Comparison of ENCODE assay signal across 8 mouse cellular contexts in the genomic region with DNA sequence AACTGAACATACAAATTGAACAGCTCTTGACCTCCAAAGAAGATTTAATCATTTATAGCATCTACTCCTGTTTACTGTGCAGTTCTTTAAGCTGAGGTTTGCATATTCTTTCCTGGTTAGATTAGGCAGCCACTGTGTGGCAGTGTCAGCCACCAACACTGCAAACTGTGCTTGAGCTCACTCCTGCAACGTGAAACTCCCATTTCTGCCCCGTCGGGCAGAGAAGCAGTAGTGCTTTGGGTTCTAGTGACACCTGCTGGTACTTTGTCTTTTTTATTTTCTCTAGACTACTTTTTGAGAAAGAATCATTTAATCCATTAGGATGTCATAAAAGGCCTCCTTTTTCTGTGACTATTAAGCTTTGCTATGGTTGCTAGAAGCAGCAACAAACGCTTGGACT.
DNase-seq lines count a peak whose midpoint lies in the region; ATAC-seq lines count a peak whose summit lies in the region.

No protein-coding gene starts in this region.

- no peaks in the 10 kb centered on the region for H3K4me1 ChIP-seq in hindbrain, embryonic 10.5 days (replicated peaks)
- H3K4me1 ChIP-seq in hindbrain, embryonic 13.5 days (replicated peaks): no peaks in the 10 kb centered on the region
- H3K4me1 ChIP-seq in embryonic facial prominence, embryonic 14.5 days (ENCODE audit: control insufficient read depth, insufficient read depth, low read length): no peaks in the 10 kb centered on the region
- H3K4me1 ChIP-seq in midbrain, embryonic 15.5 days: no peaks in the 10 kb centered on the region

- no peak overlapping the region for H3K4me3 ChIP-seq in hindbrain, embryonic 10.5 days
- no peak overlapping the region for H3K4me3 ChIP-seq in hindbrain, embryonic 13.5 days
- no peak overlapping the region for H3K4me3 ChIP-seq in embryonic facial prominence, embryonic 14.5 days (ENCODE audit: low read depth, low read length)
- no peak overlapping the region for H3K4me3 ChIP-seq in midbrain, embryonic 15.5 days

- no peaks in the 10 kb centered on the region for H3K27me3 ChIP-seq in hindbrain, embryonic 10.5 days (ENCODE audit: insufficient read depth, poor library complexity, severe bottlenecking)
- no peaks in the 10 kb centered on the region for H3K27me3 ChIP-seq in hindbrain, embryonic 13.5 days
- no peaks in the 10 kb centered on the region for H3K27me3 ChIP-seq in embryonic facial prominence, embryonic 14.5 days (replicated peaks; ENCODE audit: control insufficient read depth, insufficient read depth, low read length)
- no peaks in the 10 kb centered on the region for H3K27me3 ChIP-seq in midbrain, embryonic 15.5 days (replicated peaks)

- H3K27ac ChIP-seq in hindbrain, embryonic 10.5 days: no peak overlapping the region
- H3K27ac ChIP-seq in hindbrain, embryonic 13.5 days: no peak overlapping the region
- no peak overlapping the region for H3K27ac ChIP-seq in embryonic facial prominence, embryonic 14.5 days (replicated peaks; ENCODE audit: low read depth, low read length)
- no peak overlapping the region for H3K27ac ChIP-seq in midbrain, embryonic 15.5 days

- no peak overlapping the region for H3K9ac ChIP-seq in hindbrain, embryonic 13.5 days
- H3K9ac ChIP-seq in embryonic facial prominence, embryonic 14.5 days (ENCODE audit: low read depth, low read length): no peak overlapping the region
- H3K9ac ChIP-seq in midbrain, embryonic 15.5 days: no peak overlapping the region

- no peaks in the 10 kb centered on the region for H3K9me3 ChIP-seq in hindbrain, embryonic 10.5 days
- no peaks in the 10 kb centered on the region for H3K9me3 ChIP-seq in hindbrain, embryonic 13.5 days
- H3K9me3 ChIP-seq in embryonic facial prominence, embryonic 14.5 days (ENCODE audit: control insufficient read depth, low read length): no peaks in the 10 kb centered on the region
- no peaks in the 10 kb centered on the region for H3K9me3 ChIP-seq in midbrain, embryonic 15.5 days

- H3K36me3 ChIP-seq in hindbrain, embryonic 10.5 days: peaks cover 17% of the 10 kb centered on the region
- peaks cover 3% of the 10 kb centered on the region; the same call in 1 of the 2 replicates for H3K36me3 ChIP-seq in hindbrain, embryonic 13.5 days
- H3K36me3 ChIP-seq in embryonic facial prominence, embryonic 14.5 days (ENCODE audit: control insufficient read depth, insufficient read depth, low read length): no peaks in the 10 kb centered on the region
- no peaks in the 10 kb centered on the region for H3K36me3 ChIP-seq in midbrain, embryonic 15.5 days (replicated peaks)

- ATAC-seq in hindbrain, embryonic 13.5 days (ENCODE audit: low FRiP score): no peak; the same call in 1 of the 2 replicates
- ATAC-seq in embryonic facial prominence, embryonic 14.5 days (ENCODE audit: low read depth): peak; percentile 57; the same call in 1 of the 2 replicates
- peak; percentile 89 for ATAC-seq in midbrain, embryonic 15.5 days (replicated peaks)

- WGBS in hindbrain, embryonic 10.5 days: 27% methylated on average over 4 of the region's 4 CpGs
- WGBS in hindbrain, embryonic 13.5 days: 26% methylated on average over 4 of the region's 4 CpGs
- WGBS in embryonic facial prominence, embryonic 14.5 days: 21% methylated on average over 4 of the region's 4 CpGs
- 21% methylated on average over 4 of the region's 4 CpGs for WGBS in midbrain, embryonic 15.5 days

- DNase-seq in hindbrain, embryonic 10.5 days (ENCODE audit: low spot score): peak; percentile 9
- peak; percentile 68 for DNase-seq in ZHBTc4 (ENCODE audit: low read depth, low spot score)
- peak; percentile 81 for DNase-seq in embryonic facial prominence, embryonic 14.5 days (ENCODE audit: low spot score)
- peak; percentile 0 for DNase-seq in induced T-regulatory cell, adult 2 months (ENCODE audit: low read depth)
- DNase-seq in left cerebral cortex, adult 11 months (ENCODE audit: low spot score): peak; percentile 63
- no peak for DNase-seq in spleen, adult 12 weeks (ENCODE audit: low spot score)

- no peak overlapping the region for H3K4me2 ChIP-seq in hindbrain, embryonic 13.5 days
- H3K4me2 ChIP-seq in embryonic facial prominence, embryonic 14.5 days (ENCODE audit: low read depth, low read length): no peak overlapping the region
- H3K4me2 ChIP-seq in midbrain, embryonic 15.5 days: no peak overlapping the region
